In the genomic region with DNA sequence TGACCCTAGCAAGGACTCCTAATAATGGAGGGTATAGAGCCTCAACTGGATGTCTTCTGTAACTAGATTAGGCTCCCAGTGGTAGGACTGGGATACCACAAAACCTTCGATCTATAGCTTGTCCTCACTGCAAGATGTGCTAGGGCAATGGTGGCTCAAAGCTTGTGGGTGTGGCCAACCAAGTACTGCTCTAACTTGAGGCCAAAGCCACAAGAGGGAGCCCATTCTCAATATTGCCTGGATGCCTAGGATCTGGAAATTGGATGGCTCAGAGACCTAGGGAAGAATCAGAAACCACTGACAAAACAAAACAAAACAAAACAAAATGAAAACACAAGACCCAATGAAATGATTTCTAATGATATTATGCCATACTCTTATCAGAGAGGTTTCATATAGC, we compare ENCODE assay signal across 13 mouse cellular contexts.
DNase-seq lines count a peak whose midpoint lies in the region; ATAC-seq and TF ChIP-seq lines count a peak whose summit lies in the region.
"Had no signal": no experiment of that assay in that cellular context is flagged by ENCODE, and none has a peak within 500 bp of the region (broad histone marks: within the 10 kb centered on the region; RNA-seq: fewer than 3 reads in every experiment).

No protein-coding gene starts in this region.

- no peak for DNase-seq in forebrain, postnatal 0 days
- no peak for DNase-seq in forebrain, embryonic 11.5 days (ENCODE audit: low spot score)
- peak; percentile 68 for DNase-seq in lung, embryonic 14.5 days
- no peak for DNase-seq in lung, postnatal 14 days
- peak; percentile 49 for DNase-seq in brain, embryonic 14.5 days (ENCODE audit: low read depth)
- peak; percentile 25 for DNase-seq in mesoderm, embryonic 11.5 days (ENCODE audit: low read depth, low spot score)
- no peak for DNase-seq in ovary, postnatal 10 days (ENCODE audit: low spot score)
- DNase-seq in heart, embryonic 10.5 days (ENCODE audit: low spot score) = no peak
- DNase-seq: cerebellum, adult 9-10 months; gastrocnemius, postnatal 36 days; right cerebral cortex, postnatal 4 days; thymus, adult 2 months had no signal

- H3K4me2 ChIP-seq in forebrain, postnatal 0 days (ENCODE audit: low read depth) = no peak overlapping the region
- no peak overlapping the region for H3K4me2 ChIP-seq in forebrain, embryonic 11.5 days (ENCODE audit: low read depth, low read length, severe bottlenecking)
- H3K4me2 ChIP-seq in lung, embryonic 14.5 days = no peak overlapping the region
- H3K4me2 ChIP-seq: intestine, embryonic 15.5 days had no signal

- no peak overlapping the region for H3K9ac ChIP-seq in forebrain, postnatal 0 days
- H3K9ac ChIP-seq in forebrain, embryonic 11.5 days (ENCODE audit: low read length) = no peak overlapping the region
- H3K9ac ChIP-seq in lung, embryonic 14.5 days = no peak overlapping the region
- H3K9ac ChIP-seq: intestine, embryonic 15.5 days had no signal

- no peaks in the 10 kb centered on the region for H3K27me3 ChIP-seq in forebrain, postnatal 0 days (ENCODE audit: insufficient read depth, low read length)
- no peaks in the 10 kb centered on the region for H3K27me3 ChIP-seq in forebrain, embryonic 11.5 days (ENCODE audit: control insufficient read depth, insufficient read depth, low read length)
- no peaks in the 10 kb centered on the region for H3K27me3 ChIP-seq in lung, embryonic 14.5 days (ENCODE audit: insufficient read depth, low read length)
- H3K27me3 ChIP-seq in heart, embryonic 10.5 days (ENCODE audit: insufficient read depth, poor library complexity, severe bottlenecking) = no peaks in the 10 kb centered on the region
- H3K27me3 ChIP-seq: intestine, embryonic 15.5 days had no signal

- no peaks in the 10 kb centered on the region for H3K4me1 ChIP-seq in forebrain, postnatal 0 days (ENCODE audit: insufficient read depth)
- no peaks in the 10 kb centered on the region for H3K4me1 ChIP-seq in forebrain, embryonic 11.5 days (replicated peaks; ENCODE audit: control insufficient read depth, insufficient read depth, low read length)
- no peaks in the 10 kb centered on the region for H3K4me1 ChIP-seq in lung, embryonic 14.5 days (ENCODE audit: insufficient read depth)
- no peaks in the 10 kb centered on the region for H3K4me1 ChIP-seq in heart, embryonic 10.5 days
- H3K4me1 ChIP-seq: intestine, embryonic 15.5 days had no signal

- WGBS in forebrain, postnatal 0 days = 66% methylated on average over 1 of the region's 1 CpGs
- 79% methylated on average over 1 of the region's 1 CpGs for WGBS in forebrain, embryonic 11.5 days
- WGBS in lung, embryonic 14.5 days = 57% methylated on average over 1 of the region's 1 CpGs
- 67% methylated on average over 1 of the region's 1 CpGs for WGBS in heart, embryonic 10.5 days

- H3K36me3 ChIP-seq in forebrain, postnatal 0 days (ENCODE audit: insufficient read depth) = no peaks in the 10 kb centered on the region
- no peaks in the 10 kb centered on the region for H3K36me3 ChIP-seq in forebrain, embryonic 11.5 days (ENCODE audit: control insufficient read depth, insufficient read depth, low read length)
- H3K36me3 ChIP-seq in lung, embryonic 14.5 days (ENCODE audit: insufficient read depth) = no peaks in the 10 kb centered on the region
- no peaks in the 10 kb centered on the region for H3K36me3 ChIP-seq in heart, embryonic 10.5 days
- H3K36me3 ChIP-seq: intestine, embryonic 15.5 days had no signal

- no peak for ATAC-seq in forebrain, postnatal 0 days
- no peak; the same call in 1 of the 2 replicates for ATAC-seq in forebrain, embryonic 11.5 days (replicated peaks; ENCODE audit: low FRiP score)
- ATAC-seq in lung, embryonic 14.5 days (ENCODE audit: insufficient read depth) = no peak
- ATAC-seq: intestine, embryonic 15.5 days had no signal

- H3K9me3 ChIP-seq in forebrain, postnatal 0 days (ENCODE audit: low read length) = no peaks in the 10 kb centered on the region
- no peaks in the 10 kb centered on the region for H3K9me3 ChIP-seq in forebrain, embryonic 11.5 days (ENCODE audit: control insufficient read depth, low read length)
- H3K9me3 ChIP-seq in lung, embryonic 14.5 days (ENCODE audit: low read depth, low read length) = no peaks in the 10 kb centered on the region
- no peaks in the 10 kb centered on the region for H3K9me3 ChIP-seq in heart, embryonic 10.5 days
- H3K9me3 ChIP-seq: intestine, embryonic 15.5 days had no signal

- peak; percentile 37 for TF ChIP-seq CTCF in forebrain, postnatal 0 days (IDR thresholded peaks at IDR 0.05; ENCODE audit: low read depth)
- TF ChIP-seq CTCF in lung, embryonic 14.5 days (IDR thresholded peaks at IDR 0.05; ENCODE audit: low read depth) = peak; percentile 58
- TF ChIP-seq CTCF in brain, embryonic 14.5 days (IDR thresholded peaks at IDR 0.05; ENCODE audit: borderline replicate concordance, extremely low read depth, insufficient read depth, insufficient read length) = peak; percentile 42; the same call in 1 of the 2 replicates

- no peak overlapping the region for H3K4me3 ChIP-seq in forebrain, postnatal 0 days (ENCODE audit: low read depth, low read length)
- H3K4me3 ChIP-seq in forebrain, embryonic 11.5 days (ENCODE audit: low read depth, low read length) = no peak overlapping the region
- H3K4me3 ChIP-seq in lung, embryonic 14.5 days (ENCODE audit: low read depth, low read length) = no peak overlapping the region
- no peak overlapping the region for H3K4me3 ChIP-seq in heart, embryonic 10.5 days
- H3K4me3 ChIP-seq: intestine, embryonic 15.5 days had no signal

- no peak overlapping the region for H3K27ac ChIP-seq in forebrain, postnatal 0 days (ENCODE audit: low read depth, low read length)
- H3K27ac ChIP-seq in forebrain, embryonic 11.5 days (ENCODE audit: low read depth, low read length) = no peak overlapping the region
- H3K27ac ChIP-seq in lung, embryonic 14.5 days (ENCODE audit: low read depth) = no peak overlapping the region
- no peak overlapping the region for H3K27ac ChIP-seq in heart, embryonic 10.5 days
- H3K27ac ChIP-seq: intestine, embryonic 15.5 days had no signal

- no peak for TF ChIP-seq POLR2A in brain, embryonic 14.5 days (IDR thresholded peaks at IDR 0.05; ENCODE audit: borderline replicate concordance, extremely low read depth, insufficient read depth, insufficient read length, poor library complexity, severe bottlenecking)

Comparison
In these comparisons a context has a peak if more than half of its experiments do, and no peak if none do; other contexts are left out.
1. DNase-seq: peak in lung, embryonic 14.5 days (single experiment), brain, embryonic 14.5 days (single experiment) and mesoderm, embryonic 11.5 days (single experiment); none in forebrain, postnatal 0 days (single experiment), forebrain, embryonic 11.5 days (single experiment), lung, postnatal 14 days (single experiment), ovary, postnatal 10 days (single experiment) and heart, embryonic 10.5 days (single experiment).
2. Peak in every context shown above with its lines, with median percentiles within 50 percentile points of each other: CTCF ChIP-seq.